Mouse (Mus musculus) ZHBTc4 (cell line): ENCODE measurements at regions not wholly inside any gene's neighbourhood (a gene's known extent, or its start where the extent isn't known, plus 50 kb on each side); places are given as distances from the start of the nearest gene placed in this dataset.
A peak's percentile ranks its signal among the peaks of the same experiment; 100 is the strongest.

Experiments
- DNase-seq: peaks from one replicate; pipeline ENCODE4 v3.0.0-alpha.2; 2011; ENCODE audit warnings: low read depth, low spot score

GRCm38 (mm10) chr3:47348451-47348850 lies 900.4 kb upstream of the Pabpc4l start:
- no peak for DNase-seq

GRCm38 (mm10) chr3:47316356-47317028 lies 868.5 kb upstream of the Pabpc4l start:
- DNase-seq: no peak

- DNase-seq: no peak
Measured at GRCm38 (mm10) chr3:47281783-47282182, 833.8 kb upstream of the Pabpc4l start.

GRCm38 (mm10) chr3:47280270-47280669 lies 832.3 kb upstream of the Pabpc4l start:
- no peak for DNase-seq

- DNase-seq: no peak
Measured at GRCm38 (mm10) chr3:47241030-47241429, 793.0 kb upstream of the Pabpc4l start.

GRCm38 (mm10) chr3:47230234-47230633 lies 782.2 kb upstream of the Pabpc4l start:
- DNase-seq: peak; percentile 24

- no peak for DNase-seq
Measured at GRCm38 (mm10) chr3:47218587-47218986, 770.6 kb upstream of the Pabpc4l start.

GRCm38 (mm10) chr3:47213141-47213540 lies 765.1 kb upstream of the Pabpc4l start:
- DNase-seq: no peak

GRCm38 (mm10) chr3:47197584-47197983 lies 749.6 kb upstream of the Pabpc4l start:
- DNase-seq: no peak

GRCm38 (mm10) chr3:47184226-47184625 lies 736.2 kb upstream of the Pabpc4l start:
- DNase-seq: no peak

- no peak for DNase-seq
Measured at GRCm38 (mm10) chr3:47182762-47183161, 734.7 kb upstream of the Pabpc4l start.

GRCm38 (mm10) chr3:47180377-47180776 lies 732.4 kb upstream of the Pabpc4l start:
- no peak for DNase-seq
